Mouse (Mus musculus) MEL (cell line): ENCODE results near the gene Mark1.

Experiments
- CHD2 ChIP-seq: IDR thresholded peaks from 2 replicates; pipeline ENCODE4 v1.6.1; 2011; ENCODE audit warnings: low read length, improper control_type of control experiment
- CTCF ChIP-seq, 3 experiments: IDR thresholded peaks in 2 of 3; conservative IDR thresholded peaks in 1 of 3; 2 replicates each; pipeline ENCODE4 v1.5.1; 2011 to 2012; ENCODE audit warnings: low read length in 3 of 3, low read depth in 2 of 3, mild to moderate bottlenecking in 2 of 3, improper control_type of control experiment in 1 of 3, inconsistent platforms in 1 of 3, mixed read lengths in 1 of 3, moderate library complexity in 1 of 3; ENCODE audit not compliant: control insufficient read depth in 1 of 3, insufficient read depth in 1 of 3, poor library complexity in 1 of 3, severe bottlenecking in 1 of 3
- GATA1 ChIP-seq: IDR thresholded peaks from 2 replicates; pipeline ENCODE4 v1.6.1; 2011; ENCODE audit warnings: low read depth, low read length, improper control_type of control experiment
- POLR2A ChIP-seq, 2 experiments: IDR thresholded peaks; 2 replicates each; pipeline ENCODE4 v1.6.1; 2011 to 2012; ENCODE audit warnings: low read length in 2 of 2, mild to moderate bottlenecking in 2 of 2, control low read depth in 1 of 2, improper control_type of control experiment in 1 of 2, low read depth in 1 of 2, moderate library complexity in 1 of 2; ENCODE audit not compliant: control insufficient read depth in 1 of 2, insufficient read depth in 1 of 2, poor library complexity in 1 of 2
- SMC3 ChIP-seq: IDR thresholded peaks from 2 replicates; pipeline ENCODE4 v1.6.1; 2011; ENCODE audit warnings: low read depth, low read length, improper control_type of control experiment
- TAL1 ChIP-seq: IDR thresholded peaks from 2 replicates; pipeline ENCODE4 v1.6.1; 2012; ENCODE audit warnings: mild to moderate bottlenecking, inconsistent platforms, low read length, moderate library complexity, mixed read lengths
- ZC3H11A ChIP-seq: IDR thresholded peaks from 2 replicates; pipeline ENCODE4 v1.6.1; 2012; ENCODE audit warnings: low read depth, mild to moderate bottlenecking, inconsistent platforms, low read length, improper control_type of control experiment
- ZNF384 ChIP-seq: IDR thresholded peaks from 2 replicates; pipeline ENCODE4 v1.6.1; 2012; ENCODE audit warnings: low read depth, mild to moderate bottlenecking, inconsistent platforms, low read length, improper control_type of control experiment

DNA sequence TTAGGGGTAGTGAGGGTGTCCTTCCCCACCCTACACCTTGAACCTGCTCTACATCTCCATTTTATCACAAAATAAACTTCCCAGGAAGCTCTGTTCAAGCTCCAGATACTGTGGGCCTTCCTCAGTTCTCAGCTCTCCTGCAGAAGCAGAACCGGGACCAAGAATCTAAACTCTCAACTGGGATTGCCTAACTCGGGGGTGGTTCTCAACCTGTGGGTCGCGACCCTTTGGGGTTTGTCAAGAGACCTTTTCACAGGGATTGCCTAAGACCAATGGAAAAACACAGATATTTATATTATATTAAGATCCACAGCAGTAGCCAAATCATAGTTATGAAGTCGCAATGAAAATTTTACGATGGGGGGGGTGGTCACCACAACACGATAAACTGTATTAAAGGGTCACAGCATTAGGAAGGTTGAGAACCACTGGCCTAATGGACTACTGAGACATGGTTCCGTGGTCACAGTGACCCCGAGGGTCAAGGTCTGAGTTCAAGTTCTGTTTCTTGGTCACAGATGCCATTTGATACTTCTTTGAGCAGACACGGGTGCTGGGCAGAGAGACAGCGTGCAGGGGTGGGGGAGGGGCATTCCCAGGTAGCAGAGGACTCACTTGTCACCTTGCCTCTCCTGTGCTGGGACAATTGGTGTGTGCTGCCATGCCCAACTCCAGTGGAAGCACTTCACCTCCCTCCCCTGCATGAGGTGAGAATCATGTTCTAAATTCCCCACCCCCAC, 128.6 kb downstream of the Mark1 start:
- TF ChIP-seq GATA1 = no peak
- no peak for TF ChIP-seq CTCF (IDR thresholded peaks at IDR 0.05 in 2 of 3, conservative IDR thresholded peaks at IDR 0.05 in 1 of 3; ENCODE audit: control insufficient read depth in 1 of 3, insufficient read depth in 1 of 3, low read depth in 2 of 3, low read length in 3 of 3, poor library complexity in 1 of 3, severe bottlenecking in 1 of 3)
- TF ChIP-seq CHD2 = no peak
- no peak for TF ChIP-seq ZNF384
- TF ChIP-seq POLR2A (IDR thresholded peaks at IDR 0.05; ENCODE audit: control insufficient read depth in 1 of 2, insufficient read depth in 1 of 2, low read depth in 1 of 2, low read length in 2 of 2, poor library complexity in 1 of 2) = no peak
- TF ChIP-seq TAL1 = no peak
- TF ChIP-seq SMC3 = no peak
- TF ChIP-seq ZC3H11A = no peak
